Mouse (Mus musculus): Measurements from ENCODE around the gene Tigit. TPM values are rescaled to one million over a fixed set of nuclear protein-coding genes. Genes with fewer than 3 reads are reported as not detected.
A peak's percentile ranks its signal among the peaks of the same experiment; 100 is the strongest.

The Tigit gene
- not detected for total RNA-seq (2021)
- long read RNA-seq, experiment 1 = 0 reads
- long read RNA-seq, experiment 2 = 0 reads

- no peak for DNase-seq
These were observed at the start of gene Tigit for GRCm38 (mm10) chr16:43663978-43664579. Gene Tigit, minus strand, starts transcription at chr16:43664146.

DNA sequence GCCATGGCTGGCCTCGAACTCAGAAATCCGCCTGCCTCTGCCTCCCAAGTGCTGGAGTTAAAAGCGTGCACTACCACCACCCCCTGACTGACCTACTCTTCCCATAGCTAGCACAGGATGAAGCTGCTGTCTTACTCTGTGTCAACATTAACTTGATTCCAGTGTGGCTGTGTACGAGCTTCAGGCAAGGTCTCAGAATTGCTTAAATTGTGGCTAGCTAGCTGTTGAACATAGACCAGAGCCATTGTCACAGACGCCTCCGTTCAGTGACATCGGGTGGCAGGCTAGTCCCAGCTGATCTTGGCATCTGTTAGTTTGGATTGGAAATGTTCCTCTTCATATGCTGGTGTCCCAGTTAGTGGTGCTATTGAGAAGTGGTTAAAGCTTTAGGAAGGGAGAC, 47.4 kb upstream of the Tigit start:
- peak; percentile 16 to 26 for DNase-seq

- peak; percentile 83 to 90 for DNase-seq
These were observed 46.7 kb upstream of the Tigit start for GRCm38 (mm10) chr16:43710651-43711050.

DNA sequence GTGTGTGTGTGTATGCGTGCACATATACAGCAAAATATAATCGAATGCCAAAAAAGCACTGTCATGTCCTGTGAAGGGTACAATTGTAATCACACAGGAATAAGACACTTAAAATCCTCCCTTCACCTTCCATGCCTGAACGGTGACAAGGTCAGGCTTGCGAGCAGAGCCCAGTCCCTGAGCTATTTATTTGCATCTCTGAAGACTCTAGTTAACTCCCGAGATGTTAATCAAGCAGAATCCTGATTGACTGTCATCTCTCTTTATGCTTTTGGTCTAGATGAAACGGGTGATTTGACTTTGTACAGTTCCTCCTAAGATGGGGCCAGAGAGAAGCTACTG, 46.2 kb upstream of the Tigit start:
- DNase-seq = peak in 1 of 2 experiments; percentile 21

- DNase-seq = peak; percentile 9 to 26
These were observed 45.6 kb upstream of the Tigit start for GRCm38 (mm10) chr16:43709432-43710133.

- DNase-seq = peak; percentile 29 to 50
These were observed 45.1 kb upstream of the Tigit start for GRCm38 (mm10) chr16:43709062-43709413.

DNA sequence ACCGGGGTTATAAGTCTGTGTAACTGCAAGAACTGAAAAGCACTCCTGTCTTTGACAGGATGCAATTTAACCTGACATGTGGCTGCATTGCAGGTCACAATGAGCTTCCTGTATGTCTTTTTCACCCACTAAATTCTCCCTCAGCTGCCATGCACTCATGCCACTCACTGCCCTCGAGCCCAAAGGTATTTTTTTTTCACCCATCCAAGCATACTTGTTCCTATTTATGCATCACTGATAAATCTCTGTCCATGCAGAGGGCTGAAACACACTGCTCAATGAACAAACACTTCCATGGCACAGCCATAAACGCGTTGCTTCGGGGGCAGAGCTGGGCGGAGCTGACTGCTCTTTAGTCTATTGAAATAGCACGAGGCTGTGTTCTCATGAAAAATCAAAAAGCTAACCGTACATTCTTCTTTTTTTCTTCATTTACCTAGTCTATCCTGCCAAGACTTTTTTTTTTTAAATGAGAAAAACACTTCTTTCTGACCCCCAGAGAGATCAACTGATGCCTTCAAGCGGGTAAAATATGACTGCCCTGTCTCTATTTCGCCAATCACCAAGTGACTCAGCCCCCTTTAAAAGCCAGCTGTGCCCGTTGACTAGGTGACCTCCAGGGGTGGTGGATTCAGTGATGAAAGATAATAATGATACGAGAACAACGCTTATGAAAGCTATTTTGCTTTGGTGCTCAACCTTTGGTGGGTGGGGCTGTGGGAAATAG, 44.6 kb upstream of the Tigit start:
- peak in 1 of 2 experiments; percentile 9 for DNase-seq

GRCm38 (mm10) chr16:43701765-43702504, 38.0 kb upstream of the Tigit start:
- DNase-seq = peak; percentile 62 to 75

DNA sequence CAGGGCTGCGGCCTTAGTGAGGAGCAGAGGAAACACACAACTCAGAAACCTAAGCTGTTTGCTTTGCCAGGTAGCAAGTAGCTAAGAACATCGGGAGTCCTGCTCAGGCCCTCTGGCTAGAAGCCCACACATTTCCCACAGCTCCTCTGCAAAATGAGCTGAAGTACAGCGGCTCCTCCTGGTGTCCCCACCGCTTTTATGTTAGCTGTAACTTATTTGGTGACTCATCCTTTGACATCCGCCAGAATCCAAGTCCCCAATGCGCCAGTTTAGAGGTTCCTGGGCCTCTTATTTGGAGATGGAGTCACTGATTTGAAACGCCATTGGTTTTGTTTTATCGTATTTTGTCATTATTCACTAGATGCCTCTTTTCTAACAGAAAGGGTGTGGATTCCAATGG, 36.6 kb upstream of the Tigit start:
- DNase-seq = no peak

DNA sequence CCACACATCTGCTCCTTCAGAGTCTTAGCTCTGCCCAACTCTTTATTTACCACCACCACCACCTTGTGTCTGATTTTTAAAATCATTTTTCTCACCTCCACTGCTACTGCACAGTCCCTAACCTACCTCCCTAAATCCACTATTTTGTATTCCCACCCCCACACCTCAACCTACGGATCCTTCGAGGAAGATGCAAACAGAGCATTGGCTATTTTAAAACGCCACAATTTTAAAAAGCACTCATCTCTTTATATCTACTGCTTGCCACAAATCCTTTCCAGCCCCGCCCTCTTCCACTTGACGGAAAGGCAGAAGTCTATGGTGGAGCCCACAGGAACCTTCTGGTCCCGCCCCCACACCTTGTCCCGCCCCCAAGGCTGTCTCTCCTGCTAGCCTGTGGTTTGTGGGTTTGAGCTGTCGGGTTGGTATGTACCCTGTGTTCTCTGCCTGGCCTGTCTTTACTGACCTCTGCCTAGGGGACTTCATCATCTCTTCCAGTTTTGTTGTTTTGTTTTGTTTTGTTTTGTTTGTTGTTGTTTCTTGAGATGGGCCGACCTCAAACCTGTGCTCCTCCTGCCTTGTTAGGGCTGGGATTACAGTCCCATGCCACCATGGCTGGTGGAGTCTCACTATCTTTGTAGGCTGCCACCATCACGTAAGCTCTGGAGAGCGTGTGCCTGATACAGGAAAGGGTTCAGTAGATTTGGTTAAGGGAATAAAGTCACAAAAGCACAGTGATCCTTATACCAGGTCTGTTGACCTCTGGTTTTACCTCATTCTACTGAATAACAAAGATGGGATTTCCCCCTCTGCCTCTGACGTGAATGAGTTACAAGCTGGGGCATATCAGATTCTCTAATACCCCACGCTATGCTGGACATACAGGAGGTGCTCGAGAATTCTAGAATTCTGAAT, 35.0 kb upstream of the Tigit start:
- peak in 1 of 2 experiments; percentile 6 for DNase-seq

- no peak for DNase-seq
These were observed 33.8 kb upstream of the Tigit start for GRCm38 (mm10) chr16:43697772-43698171.

DNA sequence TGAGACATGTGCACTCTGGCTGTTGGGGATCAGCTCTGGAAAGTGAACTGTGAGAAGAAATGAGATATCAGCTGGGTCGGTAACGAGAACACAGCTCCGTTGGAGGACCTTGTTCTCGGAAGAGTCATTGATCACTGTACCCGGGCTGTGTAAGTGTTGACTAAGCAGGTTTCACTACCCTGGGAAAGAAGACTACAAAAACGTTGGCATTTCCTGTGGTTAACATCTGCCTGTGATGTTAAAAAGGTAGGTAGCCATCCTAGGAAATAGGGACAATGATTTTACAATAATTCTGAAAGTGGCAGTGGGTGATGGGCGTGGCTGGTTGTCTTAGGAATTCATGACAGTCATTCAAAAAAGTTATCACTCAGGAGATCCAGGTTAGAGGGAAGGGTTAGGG, 31.9 kb upstream of the Tigit start:
- DNase-seq = no peak

DNA sequence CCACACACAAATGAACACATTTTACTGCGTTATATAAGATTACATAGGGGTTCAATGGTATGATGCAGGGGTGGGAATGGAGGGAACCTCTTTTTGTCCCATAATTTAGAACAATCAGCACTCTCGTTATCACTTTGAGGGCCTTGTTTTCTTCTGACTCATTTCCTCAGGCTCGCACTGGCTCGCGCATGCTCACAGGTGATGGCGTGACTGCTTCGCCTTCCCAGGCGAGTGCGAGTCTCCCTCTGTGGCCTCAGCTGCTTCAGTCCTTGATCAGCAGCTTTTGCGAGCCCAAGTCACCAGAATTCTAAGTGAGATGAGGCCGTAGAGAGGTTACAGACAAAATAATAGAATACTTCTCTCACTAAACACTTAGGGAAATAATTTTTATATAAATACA, 30.2 kb upstream of the Tigit start:
- no peak for DNase-seq

DNA sequence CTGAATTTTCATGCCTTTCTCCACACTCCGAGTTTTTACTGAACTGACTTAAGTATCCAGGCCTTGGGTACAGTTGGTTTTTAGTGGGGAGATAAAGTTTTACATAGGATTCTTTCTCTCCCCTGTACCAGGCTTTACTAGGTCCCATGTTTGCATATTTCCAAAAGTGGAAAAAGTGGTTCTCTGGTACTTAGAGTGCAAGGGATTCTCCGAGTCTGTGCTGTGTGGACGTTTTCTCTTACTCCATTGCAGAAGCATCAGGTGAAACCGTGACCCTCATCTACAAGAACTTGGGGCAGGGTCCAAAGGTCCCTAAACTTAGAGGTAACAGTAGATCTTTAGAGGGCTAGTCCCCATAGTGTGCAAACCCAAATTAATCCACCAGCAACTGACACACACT, 28.7 kb upstream of the Tigit start:
- no peak for DNase-seq

DNA sequence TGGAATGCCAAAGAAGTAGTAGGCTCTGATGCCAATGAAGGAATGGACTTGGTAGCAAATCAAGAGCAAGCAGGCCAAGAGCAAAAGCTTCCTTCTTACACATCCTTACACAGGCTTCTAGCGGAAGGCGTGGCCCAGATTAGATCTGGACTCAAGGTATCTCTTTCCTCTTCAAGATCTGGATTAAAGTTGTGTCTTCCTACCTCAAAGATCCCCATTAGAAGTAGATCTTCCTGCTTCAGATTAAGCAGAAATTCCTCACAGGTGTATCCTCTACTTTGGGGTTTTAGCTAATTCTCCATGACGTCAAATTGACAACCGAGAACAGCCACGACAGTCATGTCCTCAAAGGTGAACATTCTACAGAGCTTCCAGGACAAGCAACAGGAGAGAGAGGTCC, 27.8 kb upstream of the Tigit start:
- DNase-seq = no peak

DNA sequence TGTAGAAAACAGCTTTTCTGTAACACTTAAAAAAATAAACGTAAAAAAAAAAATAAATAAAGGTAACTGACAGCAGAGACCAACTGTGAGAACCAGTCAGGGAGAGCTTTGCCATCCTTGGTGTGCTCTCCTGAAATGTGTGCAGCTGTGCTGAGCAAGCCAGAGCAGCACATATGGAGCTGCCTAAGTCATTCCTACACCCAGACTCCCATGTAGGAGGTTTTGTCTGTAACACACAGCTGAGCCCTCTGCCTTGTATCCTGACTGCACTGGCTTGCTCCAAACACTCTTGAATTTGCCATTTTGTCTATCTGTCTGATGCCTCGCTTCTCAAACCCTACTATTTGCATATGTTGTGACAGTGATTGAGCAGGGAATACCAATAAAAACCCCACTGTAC, 27.0 kb upstream of the Tigit start:
- DNase-seq = no peak

GRCm38 (mm10) chr16:43690211-43690690, 26.3 kb upstream of the Tigit start:
- no peak for DNase-seq

DNA sequence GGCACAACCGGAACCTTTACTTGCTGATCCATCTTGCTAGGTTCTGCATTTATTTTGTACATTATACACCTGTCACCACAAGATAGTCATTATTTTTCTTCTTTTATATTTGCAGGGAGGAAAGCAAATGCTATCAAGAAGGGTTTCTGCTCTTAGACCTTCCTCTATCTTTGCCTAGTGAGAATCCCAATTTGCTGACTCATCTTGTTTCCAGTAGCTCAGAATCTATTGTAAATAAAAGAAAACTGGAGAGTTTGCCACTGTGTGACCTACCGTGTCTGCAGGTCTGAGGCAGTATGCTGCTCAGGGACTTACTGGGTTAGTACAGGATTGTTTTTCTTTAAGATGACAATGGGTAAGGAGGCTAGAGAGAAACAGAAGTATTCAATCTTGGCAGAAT, 24.0 kb upstream of the Tigit start:
- DNase-seq = no peak

DNA sequence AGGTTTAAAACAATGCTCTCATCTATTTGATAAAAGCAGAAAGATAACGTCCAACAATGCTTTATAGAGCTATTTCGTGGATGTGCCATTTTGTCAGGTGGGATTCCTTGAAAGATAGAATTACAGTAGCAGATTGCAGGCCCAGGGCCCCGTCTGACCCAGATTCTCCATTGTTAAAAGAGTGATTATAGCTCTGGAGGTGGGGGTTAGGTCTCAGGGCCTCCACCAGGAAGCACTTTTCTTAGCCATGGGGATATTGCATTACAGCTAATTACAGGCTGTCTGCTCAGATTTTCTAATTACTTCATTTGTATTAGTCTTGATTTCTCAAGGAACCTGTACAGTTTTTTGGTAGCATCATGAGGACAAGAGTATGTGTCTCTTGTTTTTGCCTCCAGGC, 10.5 kb upstream of the Tigit start:
- no peak for DNase-seq

GRCm38 (mm10) chr16:43672697-43673096, 8.8 kb upstream of the Tigit start:
- no peak for DNase-seq

DNA sequence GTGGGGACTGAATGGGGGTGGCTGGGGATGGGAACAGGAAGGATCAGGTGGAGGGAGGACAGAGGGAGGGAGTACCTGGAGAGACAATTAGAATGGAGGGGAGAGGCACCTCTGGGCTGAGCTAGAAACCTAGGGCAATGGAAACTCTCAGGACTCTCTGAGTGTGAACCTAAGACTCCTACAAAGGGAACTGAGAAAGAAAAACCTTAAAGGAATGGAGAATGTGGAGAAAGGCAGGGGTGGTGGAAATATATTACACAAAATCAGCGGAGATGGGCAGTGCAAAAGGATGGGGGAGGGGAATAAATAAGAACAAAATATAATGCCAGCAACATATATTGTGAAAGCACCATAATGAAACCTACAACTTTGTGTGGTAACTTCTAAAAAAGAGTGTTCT, 8.0 kb upstream of the Tigit start:
- DNase-seq = no peak

DNA sequence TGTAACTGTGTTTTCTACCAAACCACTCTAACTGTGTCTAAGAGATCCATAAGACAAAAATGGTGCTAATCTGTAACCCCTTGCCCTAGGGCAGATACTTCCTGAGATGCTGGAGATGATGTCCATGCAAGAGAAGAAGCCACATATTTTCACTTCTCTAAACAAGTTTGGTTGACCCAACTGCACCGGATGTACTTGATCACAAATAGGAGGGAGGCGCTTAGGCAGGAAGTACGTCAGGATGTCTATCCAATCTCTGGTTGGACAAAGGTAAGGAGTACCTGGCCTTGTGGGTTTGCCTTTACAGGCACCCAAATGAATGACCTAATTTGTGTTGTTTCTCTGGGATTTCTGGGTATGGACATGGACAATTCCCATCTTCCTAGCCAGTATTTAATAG, 4.3 kb upstream of the Tigit start:
- no peak for DNase-seq

Data from heart, adult 18-20 months (tissue).